Mouse (Mus musculus) hindbrain, embryonic 10.5 days (tissue): ENCODE results near the gene Stoml1. TPM values are rescaled to one million over a fixed set of nuclear protein-coding genes. Genes with fewer than 3 reads are reported as not detected.
"Not testable (repeated sequence)": the region's sequence is repeated elsewhere in the genome, so short reads cannot be mapped to it uniquely, and the experiment has no call there.

Source experiments
- DNase-seq: peaks from one replicate; pipeline ENCODE4 v3.0.0-alpha.2; 2017; ENCODE audit warnings: low spot score
- H3K27ac ChIP-seq: fragments of 300-500 bp; sonication (generic); 2 replicates; pipeline ENCODE4 v1.5.1; 2016; ENCODE audit warnings: mild to moderate bottlenecking, moderate library complexity
- H3K27me3 ChIP-seq: fragments of 300-500 bp; sonication (generic); 2 replicates; pipeline ENCODE4 v1.6.1; 2016; ENCODE audit warnings: mild to moderate bottlenecking; ENCODE audit not compliant: poor library complexity, insufficient read depth, severe bottlenecking
- H3K36me3 ChIP-seq: fragments of 300-500 bp; sonication (generic); 2 replicates; pipeline ENCODE4 v1.6.1; 2016; ENCODE audit warnings: mild to moderate bottlenecking, moderate library complexity
- H3K4me1 ChIP-seq: fragments of 300-500 bp; sonication (generic); replicated peaks from 2 replicates; pipeline ENCODE4 v1.6.1; 2016; ENCODE audit warnings: mild to moderate bottlenecking
- H3K4me3 ChIP-seq: fragments of 300-500 bp; sonication (generic); 2 replicates; pipeline ENCODE4 v1.5.1; 2016; ENCODE audit warnings: mild to moderate bottlenecking, moderate library complexity
- H3K9me3 ChIP-seq: fragments of 300-500 bp; sonication (generic); 2 replicates; pipeline ENCODE4 v1.6.1; 2016; ENCODE audit warnings: mild to moderate bottlenecking, moderate library complexity
- WGBS: fragments of 180-500 bp; shearing (Covaris S2); methylation state at CpG from one replicate; pipeline ENCODE4 v1.1.7; 2016; 5-methylcytosine and 5-hydroxymethylcytosine counted together
- polyA plus RNA-seq: library from polyadenylated mRNA; unstranded; fragments of >200 nt; fragmentation: Nextera tagmentation; extraction: Ambion mirVana; gene quantifications from 2 replicates; pipeline ENCODE4 v1.2.1, GENCODE M21; 2016

Stoml1 gene
- polyA plus RNA-seq, 1 experiment from 2014 or later = 39.8 TPM

DNA sequence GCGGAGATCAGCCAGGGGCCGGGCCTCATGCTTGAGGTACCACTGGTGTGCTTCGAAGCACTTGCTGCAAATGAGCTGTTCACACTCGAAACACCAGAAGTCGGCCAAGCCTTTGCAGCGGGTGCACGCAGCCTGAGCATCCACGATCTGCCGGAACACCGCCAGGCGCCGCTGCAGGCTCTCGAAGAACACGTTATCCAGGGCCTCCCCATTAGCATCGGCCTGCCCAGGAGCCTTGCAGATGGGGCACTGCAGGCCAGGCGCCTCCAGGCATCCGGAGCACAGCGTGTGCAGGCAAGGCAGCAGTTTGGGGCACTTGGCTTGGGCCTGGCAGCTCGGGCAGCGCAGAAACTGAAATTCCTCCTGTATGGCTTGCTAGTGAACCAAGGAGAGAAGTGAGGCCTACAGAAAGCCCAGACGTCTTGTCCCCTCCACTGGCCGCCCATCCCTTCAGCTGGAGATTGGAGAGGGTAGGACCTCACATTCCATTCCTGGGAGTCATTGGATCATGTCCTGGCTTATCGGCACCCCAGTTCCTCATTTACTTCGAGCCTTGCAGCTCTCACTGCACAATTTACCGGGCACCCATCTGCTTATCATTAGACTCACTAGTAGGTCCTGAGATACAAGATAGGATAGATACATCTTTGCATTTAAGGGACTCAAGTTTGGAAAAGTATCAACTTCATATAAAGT, 5.8 kb upstream of the Stoml1 start:
- no peaks in the 10 kb centered on the region for H3K27me3 ChIP-seq
- WGBS = 14% methylated on average over 25 of the region's 25 CpGs
- no peaks in the 10 kb centered on the region for H3K9me3 ChIP-seq
- peak overlapping the region; percentile 83 for H3K27ac ChIP-seq
- H3K36me3 ChIP-seq = no peaks in the 10 kb centered on the region
- peak overlapping the region; percentile 43 for H3K4me3 ChIP-seq
- DNase-seq = peak; percentile 84
- H3K4me1 ChIP-seq = peaks cover 36% of the 10 kb centered on the region

DNA sequence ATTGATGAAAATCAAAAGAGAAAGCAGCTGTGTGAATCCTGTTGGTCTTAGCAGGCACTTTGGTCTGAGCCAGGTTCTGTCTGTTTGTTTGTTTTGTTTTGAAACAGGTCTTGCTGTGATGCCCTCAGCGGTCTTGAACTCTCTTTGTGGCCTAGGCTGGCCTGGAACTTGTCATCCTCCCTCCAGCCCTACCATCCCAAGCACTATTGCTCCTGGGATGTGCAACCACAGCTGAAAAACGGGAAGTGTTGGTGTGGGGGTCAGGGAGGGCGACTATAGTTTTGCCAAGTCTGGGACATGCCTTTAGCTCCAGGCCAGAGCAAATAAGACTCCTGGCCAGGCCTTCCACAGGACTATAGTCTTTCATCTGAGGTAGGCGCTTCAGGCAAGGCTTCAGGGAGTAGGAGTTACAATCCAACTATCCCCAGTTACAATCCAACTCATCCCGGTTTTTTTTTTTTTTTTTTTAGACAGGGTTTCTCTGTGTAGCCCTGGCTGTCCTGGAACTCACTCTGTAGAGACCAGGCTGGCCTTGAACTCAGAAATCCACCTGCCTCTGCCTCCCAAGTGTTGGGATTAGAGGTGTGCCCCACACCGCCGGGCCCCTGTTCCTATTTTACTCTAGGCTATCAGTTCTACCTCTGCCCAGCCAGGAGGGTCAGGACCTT, 4.1 kb upstream of the Stoml1 start:
- H3K9me3 ChIP-seq = no peaks in the 10 kb centered on the region
- no peaks in the 10 kb centered on the region for H3K36me3 ChIP-seq
- H3K4me3 ChIP-seq = peak overlapping the region; percentile 59
- 43% methylated on average over 7 of the region's 7 CpGs for WGBS
- peak overlapping the region; percentile 86 for H3K27ac ChIP-seq
- H3K27me3 ChIP-seq = no peaks in the 10 kb centered on the region
- H3K4me1 ChIP-seq = peaks cover 43% of the 10 kb centered on the region
- no peak for DNase-seq

- peak; percentile 54 for DNase-seq
- H3K27me3 ChIP-seq = no peaks in the 10 kb centered on the region
- H3K4me3 ChIP-seq = peak within 1 kb of the TSS; percentile 59
- H3K36me3 ChIP-seq = no peaks in the 10 kb centered on the region
- H3K9me3 ChIP-seq = no peaks in the 10 kb centered on the region
- 1% methylated on average over 16 of the region's 16 CpGs for WGBS
- H3K27ac ChIP-seq = peak within 1 kb of the TSS; percentile 86
- peaks cover 49% of the 10 kb centered on the region for H3K4me1 ChIP-seq
These were observed 3.3 kb upstream of the Stoml1 start, which contains the start of gene Pml for GRCm38 (mm10) chr9:58249592-58250192. Gene Pml, minus strand, starts transcription at chr9:58249786.

GRCm38 (mm10) chr9:58250322-58250721, 2.6 kb upstream of the Stoml1 start:
- H3K27ac ChIP-seq = peak overlapping the region; percentile 86; the same call in 1 of the 2 replicates
- DNase-seq = no peak
- peaks cover 54% of the 10 kb centered on the region for H3K4me1 ChIP-seq
- no peaks in the 10 kb centered on the region for H3K27me3 ChIP-seq
- WGBS = 73% methylated on average over 8 of the region's 8 CpGs
- H3K9me3 ChIP-seq = no peaks in the 10 kb centered on the region
- no peak overlapping the region; the same call in 1 of the 2 replicates for H3K4me3 ChIP-seq
- no peaks in the 10 kb centered on the region for H3K36me3 ChIP-seq

DNA sequence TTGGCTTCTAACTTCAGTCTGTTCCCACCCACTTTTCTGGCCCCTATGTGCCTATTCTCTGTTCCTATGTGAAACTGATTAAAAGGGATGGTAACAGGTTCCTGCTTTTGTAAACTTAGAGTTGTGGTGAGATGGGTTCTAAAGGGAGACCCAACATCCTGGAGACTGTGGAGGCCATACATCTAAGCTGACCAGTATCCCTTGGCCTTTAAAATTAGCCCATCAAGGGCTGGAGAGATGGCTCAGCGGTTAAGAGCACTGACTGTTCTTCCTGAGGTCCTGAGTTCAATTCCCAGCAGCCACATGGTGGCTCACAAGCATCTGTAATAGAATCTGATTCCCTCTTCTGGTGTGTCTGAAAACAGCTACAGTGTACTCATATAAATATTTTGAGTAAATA, 2.2 kb upstream of the Stoml1 start:
- H3K4me1 ChIP-seq = peaks cover 54% of the 10 kb centered on the region
- H3K36me3 ChIP-seq, H3K4me3 ChIP-seq, DNase-seq, H3K9me3 ChIP-seq, H3K27me3 ChIP-seq, H3K27ac ChIP-seq: not testable (repeated sequence)
- WGBS = 84% methylated on average over 1 of the region's 1 CpGs

DNA sequence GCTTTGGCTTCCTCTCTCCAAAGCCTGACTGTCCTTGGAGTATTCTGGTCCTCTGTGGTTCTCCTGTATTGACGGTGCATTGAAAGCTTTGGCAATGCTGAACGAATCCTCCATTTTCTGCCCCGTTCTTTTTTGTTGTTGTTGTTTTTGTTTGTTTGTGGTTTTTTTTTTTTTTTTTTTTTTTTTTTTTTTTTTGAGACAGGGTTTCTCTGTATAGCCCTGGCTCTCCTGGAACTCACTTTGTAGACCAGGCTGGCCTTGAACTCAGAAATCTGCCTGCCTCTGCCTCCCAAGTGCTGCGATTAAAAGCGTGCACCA, 800 bp downstream of the Stoml1 start:
- Histone ChIP-seq H3K4me3 (peak overlapping the region; percentile 87), H3K36me3 (peaks cover 28% of the 10 kb centered on the region), H3K4me1 (peaks cover 34% of the 10 kb centered on the region), H3K27ac (peak overlapping the region; percentile 90)
- H3K27me3 ChIP-seq, H3K9me3 ChIP-seq, DNase-seq: not testable (repeated sequence)
- WGBS = 72% methylated on average over 5 of the region's 5 CpGs

DNA sequence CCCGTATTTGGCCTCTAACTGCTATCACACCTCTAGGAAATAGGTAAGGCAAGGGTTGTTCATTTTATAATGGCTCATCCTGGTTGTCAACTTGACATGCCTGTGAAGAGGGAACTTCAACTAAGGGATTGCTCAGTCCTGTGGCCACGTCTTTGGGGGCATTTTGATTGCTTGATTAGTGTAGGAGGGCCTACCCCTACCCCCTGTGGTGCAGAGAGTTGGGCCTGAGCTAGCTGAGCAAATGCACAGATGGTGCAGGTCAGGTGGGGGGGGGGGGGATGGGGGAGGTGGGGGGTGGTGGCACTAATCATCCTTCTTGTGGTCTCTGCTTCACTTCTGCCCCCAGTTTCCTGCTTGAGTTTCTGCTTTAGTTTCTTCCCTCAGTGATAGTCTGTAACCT, 2.1 kb downstream of the Stoml1 start:
- Histone ChIP-seq H3K4me3 (no peak overlapping the region), H3K27me3 (no peaks in the 10 kb centered on the region), H3K9me3 (no peaks in the 10 kb centered on the region), H3K27ac (no peak overlapping the region), H3K4me1 (peaks cover 21% of the 10 kb centered on the region), H3K36me3 (peaks cover 39% of the 10 kb centered on the region)
- 58% methylated on average over 2 of the region's 2 CpGs for WGBS
- DNase-seq = no peak

DNA sequence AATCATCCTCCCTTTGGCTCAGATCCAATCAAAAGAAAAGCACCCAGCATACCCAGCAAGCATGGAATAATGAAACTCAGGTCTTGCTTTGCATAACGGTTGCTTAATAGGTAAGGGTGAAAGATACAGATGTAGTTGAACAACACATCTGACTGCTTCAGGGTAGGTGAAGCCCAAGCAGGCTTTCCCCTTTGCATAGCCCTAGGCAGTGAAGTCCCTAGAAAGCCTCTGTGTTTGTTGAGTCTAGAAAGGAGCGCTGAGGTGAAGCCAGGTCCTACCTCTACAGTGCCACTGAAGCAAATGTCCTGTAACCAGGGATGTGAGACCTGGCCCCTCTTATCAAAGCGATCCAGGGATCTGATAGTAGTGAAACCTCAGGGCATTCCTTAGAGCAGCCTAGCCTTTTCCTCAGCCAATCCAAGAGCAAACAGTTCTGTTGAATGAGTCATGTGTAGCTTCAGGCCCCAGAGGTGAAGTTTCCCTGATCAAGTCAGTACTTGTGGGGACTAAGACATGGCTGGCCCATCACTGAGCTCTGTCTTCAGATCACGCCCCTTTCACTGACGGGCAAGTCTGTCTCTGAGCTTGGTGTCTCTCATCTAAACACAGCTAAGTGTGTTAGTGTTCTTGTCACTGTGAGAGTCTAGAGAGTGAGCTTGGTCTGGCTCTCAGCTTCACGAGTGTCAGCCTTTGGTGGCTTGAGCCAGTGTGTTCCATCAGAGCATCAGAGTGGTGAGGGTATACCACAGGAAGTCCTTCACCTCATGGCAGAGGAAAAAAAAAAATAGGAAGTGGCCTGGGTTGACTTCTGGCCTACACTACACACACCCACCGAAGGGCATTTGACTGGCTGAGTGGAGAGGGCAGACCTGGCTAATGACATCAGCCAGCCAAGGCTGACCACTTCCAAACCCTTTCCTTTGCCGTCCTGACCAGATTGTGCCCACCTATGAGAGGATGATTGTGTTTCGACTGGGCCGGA, 3.0 kb downstream of the Stoml1 start:
- Histone ChIP-seq H3K4me3 (no peak overlapping the region), H3K27ac (no peak overlapping the region), H3K27me3 (no peaks in the 10 kb centered on the region), H3K9me3 (no peaks in the 10 kb centered on the region), H3K4me1 (peaks cover 18% of the 10 kb centered on the region), H3K36me3 (peaks cover 48% of the 10 kb centered on the region)
- 88% methylated on average over 10 of the region's 10 CpGs for WGBS
- DNase-seq = no peak

DNA sequence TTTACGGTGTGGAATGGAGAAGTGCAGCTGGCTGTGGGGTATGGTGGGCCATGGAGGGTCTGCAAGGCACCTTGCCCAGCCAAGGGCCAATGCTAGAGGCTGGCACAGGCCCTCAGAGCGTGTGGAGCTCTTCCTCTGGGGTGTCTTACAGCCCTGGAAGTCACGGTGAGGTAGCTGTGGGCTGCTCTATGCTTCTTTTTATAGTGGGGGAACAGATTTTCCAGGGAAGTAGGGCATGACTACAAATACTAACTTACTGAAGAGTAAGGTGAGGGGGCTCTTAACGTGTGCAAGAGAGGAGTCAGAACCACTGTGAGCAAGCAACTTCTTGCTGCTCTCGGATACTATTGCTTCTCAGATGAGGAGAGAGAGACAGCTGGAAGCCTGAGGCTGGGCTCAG, 9.5 kb downstream of the Stoml1 start:
- 96% methylated on average over 5 of the region's 5 CpGs for WGBS
- no peak overlapping the region for H3K27ac ChIP-seq

GRCm38 (mm10) chr9:58265368-58265767, 12.4 kb downstream of the Stoml1 start:
- no peak for DNase-seq
- 83% methylated on average over 3 of the region's 3 CpGs for WGBS
- Histone ChIP-seq H3K4me1 (peaks cover 9% of the 10 kb centered on the region), H3K27ac (no peak overlapping the region), H3K9me3 (no peaks in the 10 kb centered on the region), H3K36me3 (peaks cover 25% of the 10 kb centered on the region), H3K4me3 (no peak overlapping the region), H3K27me3 (no peaks in the 10 kb centered on the region)

More for the DNA sequence above, 9.5 kb downstream of the Stoml1 start:
- Histone ChIP-seq H3K4me3 (no peak overlapping the region), H3K27me3 (no peaks in the 10 kb centered on the region), H3K9me3 (no peaks in the 10 kb centered on the region), H3K4me1 (peaks cover 9% of the 10 kb centered on the region), H3K36me3 (peaks cover 50% of the 10 kb centered on the region)
- no peak for DNase-seq

GRCm38 (mm10) chr9:58266571-58267011, 13.6 kb downstream of the Stoml1 start:
- Histone ChIP-seq H3K36me3 (peaks cover 13% of the 10 kb centered on the region), H3K4me1 (peaks cover 9% of the 10 kb centered on the region), H3K9me3 (no peaks in the 10 kb centered on the region), H3K27ac (peak overlapping the region; percentile 23; the same call in 1 of the 2 replicates), H3K27me3 (no peaks in the 10 kb centered on the region), H3K4me3 (no peak overlapping the region)
- WGBS = 38% methylated on average over 4 of the region's 4 CpGs
- no peak for DNase-seq

DNA sequence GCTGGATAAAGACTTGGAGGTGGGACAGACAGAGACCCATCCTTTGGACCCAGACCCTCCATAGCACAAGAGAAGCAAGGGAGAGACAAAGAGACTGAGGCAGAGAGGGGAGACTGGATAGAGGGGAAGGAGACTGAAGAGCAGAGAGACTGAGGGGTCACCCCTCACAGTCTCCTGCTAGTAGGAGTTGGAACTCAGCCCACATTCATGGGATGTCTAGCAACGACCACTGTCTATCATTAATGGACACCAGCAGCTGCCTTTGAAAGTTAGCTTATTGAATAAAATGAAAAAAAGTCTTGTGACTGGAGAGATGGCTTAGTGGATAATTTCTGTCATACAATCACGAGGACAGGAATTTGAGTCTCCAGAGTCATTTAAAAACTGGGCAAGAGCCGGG, 14.1 kb downstream of the Stoml1 start:
- no peaks in the 10 kb centered on the region for H3K27me3 ChIP-seq
- no peak for DNase-seq
- H3K9me3 ChIP-seq = no peaks in the 10 kb centered on the region
- no peak overlapping the region for H3K4me3 ChIP-seq
- WGBS = 87% methylated on average over 3 of the region's 3 CpGs
- peaks cover 9% of the 10 kb centered on the region for H3K36me3 ChIP-seq
- peaks cover 9% of the 10 kb centered on the region for H3K4me1 ChIP-seq
- H3K27ac ChIP-seq = peak overlapping the region; percentile 23; the same call in 1 of the 2 replicates
